Mouse (Mus musculus) hindbrain, embryonic 15.5 days (tissue): ENCODE measurements around the gene Gm5108. TPM values are rescaled to one million over a fixed set of nuclear protein-coding genes. Genes with fewer than 3 reads are reported as not detected.

Experiments
- ATAC-seq: fragments of 200-750 bp; cut with Nextera tagmentation; 2 replicates; pipeline ENCODE4 v1.8.0; 2017; ENCODE audit warnings: low read depth, moderate number of reproducible peaks, moderate TSS enrichment; ENCODE audit not compliant: low FRiP score
- H3K27ac ChIP-seq: fragments of 300-500 bp; sonication (generic); replicated peaks from 2 replicates; pipeline ENCODE4 v1.5.1; 2015; ENCODE audit warnings: mild to moderate bottlenecking, inconsistent platforms
- H3K27me3 ChIP-seq: fragments of 300-500 bp; sonication (generic); 2 replicates; pipeline ENCODE4 v1.6.1; 2015; ENCODE audit warnings: control low read depth, inconsistent platforms
- H3K36me3 ChIP-seq: fragments of 300-500 bp; sonication (generic); 2 replicates; pipeline ENCODE4 v1.6.1; 2015; ENCODE audit warnings: control low read depth, inconsistent platforms
- H3K4me1 ChIP-seq: fragments of 300-500 bp; sonication (generic); replicated peaks from 2 replicates; pipeline ENCODE4 v1.6.1; 2015; ENCODE audit warnings: control low read depth, inconsistent platforms
- H3K4me2 ChIP-seq: fragments of 300-500 bp; sonication (generic); 2 replicates; pipeline ENCODE4 v1.6.1; 2015; ENCODE audit warnings: moderate library complexity, mild to moderate bottlenecking, inconsistent platforms
- H3K4me3 ChIP-seq: fragments of 300-500 bp; sonication (generic); 2 replicates; pipeline ENCODE4 v1.5.1; 2015; ENCODE audit warnings: mild to moderate bottlenecking, inconsistent platforms
- H3K9ac ChIP-seq: fragments of 300-500 bp; sonication (generic); 2 replicates; pipeline ENCODE4 v1.6.1; 2015; ENCODE audit warnings: inconsistent platforms
- H3K9me3 ChIP-seq: fragments of 300-500 bp; sonication (generic); 2 replicates; pipeline ENCODE4 v1.6.1; 2016; ENCODE audit warnings: control low read depth, inconsistent platforms
- whole genome bisulfite sequencing: fragments of 180-500 bp; shearing (Covaris S2); methylation state at CpG from one replicate; pipeline ENCODE4 v1.1.7; 2015; 5-methylcytosine and 5-hydroxymethylcytosine counted together
- polyA plus RNA-seq: library from polyadenylated mRNA; unstranded; fragments of >200 nt; fragmentation: Nextera tagmentation; extraction: Ambion mirVana; gene quantifications from 2 replicates; pipeline ENCODE4 v1.2.1, GENCODE M21; 2015

The Gm5108 gene
- polyA plus RNA-seq, 1 experiment from 2014 or later, result not detected

DNA sequence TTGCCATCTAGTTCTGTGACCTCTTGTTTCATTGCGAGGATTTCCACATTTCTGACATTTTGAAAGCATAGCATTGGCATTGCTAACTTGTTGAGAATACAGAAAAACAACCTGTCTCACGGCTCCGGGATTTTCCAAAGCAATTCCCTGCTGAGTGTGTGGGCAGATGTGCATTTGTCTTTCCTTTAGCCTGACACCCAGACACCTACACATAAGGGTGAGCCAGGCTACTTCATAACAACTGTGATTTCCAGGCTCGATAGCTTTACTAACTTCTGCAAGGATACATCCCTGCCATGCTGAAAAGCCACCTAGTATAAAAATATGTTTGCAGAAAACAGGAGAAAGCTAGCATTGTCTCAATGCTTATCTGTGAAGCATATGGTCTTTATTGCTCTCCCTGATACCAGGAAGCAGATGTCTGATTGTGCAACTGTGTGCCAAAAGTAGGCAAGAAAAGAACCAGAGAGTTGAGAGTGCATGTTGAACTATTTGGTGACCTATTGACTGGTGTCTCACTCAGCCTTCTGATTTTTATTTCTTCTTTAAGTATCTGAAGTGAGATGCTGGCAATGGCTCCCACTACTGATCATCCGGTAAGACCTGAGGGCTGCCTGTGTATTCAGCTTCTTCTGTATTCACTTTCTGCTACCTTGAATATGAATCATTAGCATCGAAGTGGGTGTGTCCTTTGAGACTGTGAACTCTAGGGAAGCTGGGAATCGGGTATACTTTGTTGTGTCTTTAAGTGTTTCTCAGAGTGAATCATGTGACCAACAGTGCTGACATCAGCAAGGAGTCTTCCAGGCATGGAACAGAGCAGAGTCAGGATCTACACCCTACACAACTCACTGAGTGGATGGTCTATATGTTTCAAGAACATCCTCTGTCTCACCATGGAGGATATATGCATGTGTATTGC is 20.5 kb downstream of the Gm5108 start:
- Histone ChIP-seq H3K4me1 (no peaks in the 10 kb centered on the region), H3K36me3 (no peaks in the 10 kb centered on the region), H3K9me3 (no peaks in the 10 kb centered on the region), H3K4me2 (no peak overlapping the region), H3K27ac (no peak overlapping the region), H3K9ac (no peak overlapping the region), H3K27me3 (no peaks in the 10 kb centered on the region), H3K4me3 (no peak overlapping the region)
- WGBS, result 73% methylated on average over 7 of the region's 7 CpGs
- ATAC-seq, result no peak

DNA sequence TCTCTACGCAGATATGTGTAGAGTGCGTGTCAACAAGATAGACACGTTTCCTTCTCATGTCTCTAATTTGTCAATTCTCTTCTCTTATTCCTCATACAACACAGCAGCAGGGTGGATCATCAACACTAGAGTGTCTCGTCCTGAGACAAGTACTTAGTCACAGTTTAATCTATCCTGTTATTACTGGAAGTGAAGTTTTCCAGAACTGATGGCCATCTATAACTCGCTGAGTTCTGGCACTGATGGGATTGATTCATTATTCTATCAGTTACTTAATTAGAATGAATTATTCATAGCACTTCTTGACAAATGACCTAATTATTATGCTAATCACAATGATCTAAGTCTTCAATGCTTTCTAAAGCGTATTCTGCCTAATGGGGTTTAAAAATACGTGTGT is 28.1 kb downstream of the Gm5108 start:
- Histone ChIP-seq H3K4me1 (no peaks in the 10 kb centered on the region), H3K4me3 (no peak overlapping the region)
- WGBS, result 36% methylated on average over 7 of the region's 7 CpGs

DNA sequence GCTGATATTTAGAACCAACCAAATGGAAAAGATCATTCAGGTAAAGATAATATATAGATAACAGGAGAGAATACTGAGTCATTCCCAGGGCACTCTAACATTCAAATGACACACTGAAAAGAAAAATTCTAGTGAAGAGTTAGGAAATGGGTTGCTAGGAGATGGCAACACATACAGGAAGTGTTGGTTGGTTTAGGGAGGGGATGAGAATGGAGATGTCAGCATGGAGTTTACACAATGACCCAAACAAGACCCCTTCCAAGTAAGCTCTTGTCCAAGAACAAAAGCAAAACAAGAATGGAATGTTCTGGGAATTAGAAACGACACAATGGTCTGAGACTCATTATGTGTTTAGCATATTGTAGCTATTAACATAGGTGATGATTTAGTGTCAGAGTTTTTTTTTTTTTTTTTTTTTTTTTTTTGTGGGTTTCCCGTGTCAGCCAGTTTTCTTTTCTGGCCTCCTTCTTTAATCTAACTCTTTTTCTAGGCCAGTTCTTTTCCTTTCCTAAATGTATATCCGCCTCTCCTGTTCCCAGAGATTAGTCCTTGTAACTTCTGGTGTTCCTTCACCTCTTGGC is 40.6 kb downstream of the Gm5108 start:
- H3K27me3 ChIP-seq, result 0 out of 2 replicates have a peak, but pooled peaks cover 2% of the 10 kb centered on the region
- no peak for ATAC-seq
- no peak overlapping the region for H3K4me2 ChIP-seq
- no peak overlapping the region for H3K27ac ChIP-seq
- no peaks in the 10 kb centered on the region for H3K4me1 ChIP-seq
- no peak overlapping the region for H3K4me3 ChIP-seq
- no peaks in the 10 kb centered on the region for H3K9me3 ChIP-seq
- H3K36me3 ChIP-seq, result no peaks in the 10 kb centered on the region
- 25% methylated on average over 3 of the region's 3 CpGs for WGBS
- H3K9ac ChIP-seq, result no peak overlapping the region

More for the DNA sequence above, 28.1 kb downstream of the Gm5108 start:
- Histone ChIP-seq H3K27ac (no peak overlapping the region), H3K27me3 (no peaks in the 10 kb centered on the region), H3K36me3 (no peaks in the 10 kb centered on the region), H3K9me3 (no peaks in the 10 kb centered on the region), H3K9ac (no peak overlapping the region), H3K4me2 (no peak overlapping the region)
- peak; percentile 77; the same call in 1 of the 2 replicates for ATAC-seq

DNA sequence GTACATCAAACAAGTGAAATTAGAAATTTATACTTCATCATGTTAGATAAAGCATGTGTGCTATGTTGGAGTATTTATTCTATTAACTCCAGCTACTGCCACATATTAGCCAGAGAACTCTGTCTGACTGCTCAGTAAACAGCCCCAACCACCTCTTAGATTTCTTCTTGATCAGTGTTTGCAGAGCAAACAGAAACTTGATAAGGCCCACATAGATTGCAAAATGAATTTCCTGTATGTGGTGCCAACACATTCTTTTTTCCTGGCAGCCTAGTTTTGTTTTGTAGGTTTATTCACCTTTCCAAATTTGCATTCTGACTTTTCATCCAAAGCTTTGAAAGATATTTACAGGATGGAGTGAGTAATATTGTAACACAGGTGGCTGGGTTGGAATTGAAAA is 49.0 kb downstream of the Gm5108 start:
- Histone ChIP-seq H3K9ac (no peak overlapping the region), H3K27ac (no peak overlapping the region), H3K27me3 (no peaks in the 10 kb centered on the region), H3K4me3 (no peak overlapping the region), H3K4me1 (no peaks in the 10 kb centered on the region), H3K36me3 (no peaks in the 10 kb centered on the region), H3K4me2 (no peak overlapping the region), H3K9me3 (no peaks in the 10 kb centered on the region)
- ATAC-seq, result no peak

DNA sequence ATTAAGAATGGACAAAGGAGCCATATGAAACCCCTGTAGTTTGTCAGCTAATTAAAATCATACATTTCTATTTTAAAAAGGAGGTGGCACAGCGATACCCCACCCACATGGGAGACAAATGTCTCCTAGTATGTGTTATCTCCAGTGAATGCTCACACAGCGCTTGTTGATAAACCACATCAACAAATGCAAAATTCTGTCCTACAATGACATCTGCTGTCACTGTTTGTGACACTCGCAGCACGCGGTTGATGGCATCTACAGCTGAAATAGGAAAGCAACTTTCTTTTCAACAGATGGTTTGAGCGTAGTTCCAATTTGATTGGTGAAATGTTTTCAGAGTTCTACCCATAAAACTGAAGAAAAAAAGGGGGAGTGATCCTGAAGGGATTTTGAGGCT is 61.1 kb downstream of the Gm5108 start:
- Histone ChIP-seq H3K9ac (no peak overlapping the region), H3K4me1 (no peaks in the 10 kb centered on the region), H3K27me3 (no peaks in the 10 kb centered on the region), H3K4me3 (no peak overlapping the region), H3K4me2 (no peak overlapping the region), H3K27ac (no peak overlapping the region), H3K9me3 (no peaks in the 10 kb centered on the region), H3K36me3 (no peaks in the 10 kb centered on the region)
- ATAC-seq, result no peak
- WGBS, result 92% methylated on average over 6 of the region's 6 CpGs

DNA sequence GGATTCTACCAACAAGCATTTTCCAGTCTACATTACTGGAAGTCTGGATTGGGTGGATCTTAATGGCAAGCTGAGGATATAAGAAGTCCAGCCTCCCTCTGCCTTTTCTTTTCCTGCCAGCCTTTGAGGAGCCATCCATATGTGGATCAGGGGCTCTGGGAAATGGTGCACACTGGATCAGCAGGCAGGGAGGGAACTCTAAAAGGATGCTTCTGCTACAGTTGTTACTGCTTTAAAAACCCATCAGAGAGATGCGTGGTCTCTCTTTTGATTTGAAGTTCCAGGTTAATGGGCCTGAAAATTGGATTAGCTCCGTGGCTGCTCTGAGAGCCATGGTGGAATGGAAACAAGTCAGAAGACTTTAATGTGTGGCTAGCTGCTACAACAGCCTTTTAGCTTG is 62.4 kb downstream of the Gm5108 start:
- no peaks in the 10 kb centered on the region for H3K36me3 ChIP-seq
- no peak overlapping the region for H3K9ac ChIP-seq
- 7% methylated on average over 2 of the region's 2 CpGs for WGBS
- ATAC-seq, result peak; percentile 56; the same call in 1 of the 2 replicates
- H3K27ac ChIP-seq, result no peak overlapping the region
- no peaks in the 10 kb centered on the region for H3K4me1 ChIP-seq
- no peak overlapping the region for H3K4me3 ChIP-seq
- no peak overlapping the region for H3K4me2 ChIP-seq
- H3K9me3 ChIP-seq, result no peaks in the 10 kb centered on the region
- no peaks in the 10 kb centered on the region for H3K27me3 ChIP-seq

DNA sequence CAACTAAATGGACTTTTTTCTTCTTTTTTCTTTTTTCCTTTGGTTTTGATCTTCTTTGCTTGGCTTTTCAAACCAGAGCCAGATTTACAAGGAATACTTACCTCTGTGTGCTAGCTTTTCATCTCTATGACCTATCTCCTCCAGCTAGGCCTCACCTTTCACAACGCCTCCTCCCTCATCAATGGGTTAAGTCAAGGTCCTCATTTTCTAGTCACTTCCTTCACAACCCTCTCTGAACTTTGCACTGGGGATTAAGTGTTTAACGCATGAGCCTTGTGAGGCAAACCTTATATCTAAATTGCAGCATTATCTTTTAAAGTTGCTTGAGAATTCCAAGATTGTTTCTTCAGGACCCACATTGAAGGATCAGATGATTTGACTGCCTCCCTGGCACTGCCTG is 63.0 kb downstream of the Gm5108 start:
- H3K9me3 ChIP-seq, result no peaks in the 10 kb centered on the region
- H3K4me1 ChIP-seq, result no peaks in the 10 kb centered on the region
- H3K9ac ChIP-seq, result no peak overlapping the region
- H3K36me3 ChIP-seq, result no peaks in the 10 kb centered on the region
- H3K4me2 ChIP-seq, result no peak overlapping the region
- H3K4me3 ChIP-seq, result no peak overlapping the region
- ATAC-seq, result no peak
- H3K27me3 ChIP-seq, result no peaks in the 10 kb centered on the region
- 74% methylated on average over 2 of the region's 2 CpGs for WGBS
- no peak overlapping the region for H3K27ac ChIP-seq

DNA sequence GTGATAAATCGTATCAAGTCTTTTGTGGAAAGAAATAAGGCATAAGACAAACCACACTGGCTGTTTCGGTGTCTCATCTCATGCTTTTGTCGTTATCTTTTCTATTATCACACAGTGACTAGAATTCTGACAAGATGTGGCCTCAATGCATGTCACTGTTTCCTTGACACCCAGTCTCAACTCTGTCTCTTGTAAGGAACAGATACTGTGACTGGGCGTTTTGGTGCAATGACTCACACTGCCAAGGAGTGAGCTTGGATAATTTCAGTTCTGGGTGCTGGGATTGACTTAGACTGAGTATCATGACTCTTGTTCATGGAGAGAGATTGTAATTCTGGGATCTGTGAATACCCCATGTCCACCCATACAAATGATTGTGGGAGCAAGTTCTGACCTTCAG is 65.6 kb downstream of the Gm5108 start:
- H3K27me3 ChIP-seq, result no peaks in the 10 kb centered on the region
- no peaks in the 10 kb centered on the region for H3K36me3 ChIP-seq
- H3K9ac ChIP-seq, result no peak overlapping the region
- H3K27ac ChIP-seq, result no peak overlapping the region
- WGBS, result 86% methylated on average over 4 of the region's 4 CpGs
- no peak overlapping the region for H3K4me2 ChIP-seq
- no peak for ATAC-seq
- no peaks in the 10 kb centered on the region for H3K9me3 ChIP-seq
- no peak overlapping the region for H3K4me3 ChIP-seq
- no peaks in the 10 kb centered on the region for H3K4me1 ChIP-seq

DNA sequence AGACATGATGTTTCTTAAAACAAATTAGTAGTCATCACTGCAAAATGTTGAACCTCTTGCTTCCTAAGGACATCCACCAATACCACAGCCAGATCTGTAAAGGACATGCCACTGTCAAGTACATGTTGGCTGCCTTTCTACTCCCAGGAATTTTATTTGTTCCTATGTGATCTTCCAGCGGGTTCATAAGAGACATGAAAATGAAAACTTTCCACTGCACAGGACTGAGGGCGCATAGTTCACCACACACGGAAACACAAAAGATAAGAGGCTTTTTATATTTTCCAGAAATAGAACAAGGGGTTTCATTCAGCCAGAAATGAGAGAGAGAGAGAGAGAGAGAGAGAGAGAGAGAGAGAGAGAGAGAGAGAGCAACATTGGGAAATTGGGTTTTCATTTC is 70.1 kb downstream of the Gm5108 start:
- Histone ChIP-seq H3K27ac (no peak overlapping the region), H3K9me3 (no peaks in the 10 kb centered on the region), H3K36me3 (no peaks in the 10 kb centered on the region), H3K4me1 (no peaks in the 10 kb centered on the region), H3K4me2 (no peak overlapping the region), H3K9ac (no peak overlapping the region), H3K4me3 (no peak overlapping the region), H3K27me3 (no peaks in the 10 kb centered on the region)
- WGBS, result 74% methylated on average over 3 of the region's 3 CpGs
- ATAC-seq, result no peak

DNA sequence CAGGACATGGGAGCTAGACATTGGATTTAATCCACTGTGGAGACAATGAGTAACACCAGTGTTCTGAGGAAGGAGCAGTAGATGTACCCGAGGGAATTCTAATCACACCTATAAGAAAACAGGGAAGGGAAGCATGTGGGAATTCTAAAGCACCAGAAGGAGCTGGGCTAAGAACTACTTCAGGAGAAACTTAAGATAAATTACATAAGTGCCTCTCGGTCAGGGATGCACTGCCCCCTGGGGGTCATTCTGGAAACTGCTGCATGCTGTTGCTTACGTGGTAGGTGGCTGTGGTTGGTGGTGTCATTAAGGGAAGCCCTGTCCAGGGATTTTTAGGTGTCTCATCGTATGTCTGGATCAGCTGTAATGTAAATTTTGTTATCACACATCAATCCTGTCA is 71.1 kb downstream of the Gm5108 start:
- 23% methylated on average over 4 of the region's 4 CpGs for WGBS
- Histone ChIP-seq H3K36me3 (no peaks in the 10 kb centered on the region), H3K4me1 (no peaks in the 10 kb centered on the region), H3K27ac (no peak overlapping the region), H3K4me2 (no peak overlapping the region), H3K27me3 (no peaks in the 10 kb centered on the region), H3K4me3 (no peak overlapping the region), H3K9ac (no peak overlapping the region), H3K9me3 (no peaks in the 10 kb centered on the region)
- ATAC-seq, result no peak

DNA sequence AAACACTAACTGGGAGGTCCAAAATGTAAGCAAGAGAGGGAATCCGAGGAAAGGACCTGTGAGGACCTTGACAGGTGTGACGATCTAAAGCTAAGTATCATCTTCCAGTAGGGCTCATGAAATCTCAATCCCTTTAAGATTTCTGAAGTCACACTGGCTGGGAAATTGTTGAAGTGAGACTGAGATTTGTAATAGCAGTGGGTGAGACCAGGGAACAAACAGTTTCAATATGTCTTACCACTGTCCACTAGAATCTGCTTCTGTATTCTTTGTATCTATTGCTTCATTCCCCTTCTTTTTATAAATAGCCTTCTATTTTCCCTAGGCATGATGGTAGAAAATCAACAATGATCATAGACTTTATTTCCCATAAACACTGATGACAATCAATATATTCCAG is 79.4 kb downstream of the Gm5108 start:
- no peaks in the 10 kb centered on the region for H3K9me3 ChIP-seq
- H3K36me3 ChIP-seq, result no peaks in the 10 kb centered on the region
- H3K27me3 ChIP-seq, result no peaks in the 10 kb centered on the region
- no peaks in the 10 kb centered on the region for H3K4me1 ChIP-seq
- ATAC-seq, result no peak
- 94% methylated on average over 2 of the region's 2 CpGs for WGBS
- H3K9ac ChIP-seq, result no peak overlapping the region
- no peak overlapping the region for H3K4me3 ChIP-seq
- no peak overlapping the region for H3K4me2 ChIP-seq
- H3K27ac ChIP-seq, result no peak overlapping the region
